In genomic region chr12:16877679-16878078, GRCm38 (mm10) we compare ENCODE assay signal across 17 mouse cellular contexts. TPM values are rescaled to one million over a fixed set of nuclear protein-coding genes. Genes with fewer than 3 reads are reported as not detected.
A peak's percentile ranks its signal among the peaks of the same experiment; 100 is the strongest.
DNase-seq lines count a peak whose midpoint lies in the region; ATAC-seq and TF ChIP-seq lines count a peak whose summit lies in the region.
"Had no signal": no experiment of that assay in that cellular context is flagged by ENCODE, and none has a peak within 500 bp of the region (broad histone marks: within the 10 kb centered on the region; RNA-seq: fewer than 3 reads in every experiment).

No protein-coding gene starts in this region.

- no peaks in the 10 kb centered on the region for H3K36me3 ChIP-seq in heart, embryonic 15.5 days
- H3K36me3 ChIP-seq in lung, embryonic 14.5 days (ENCODE audit: insufficient read depth) = no peaks in the 10 kb centered on the region
- H3K36me3 ChIP-seq: hindbrain, embryonic 15.5 days; neural tube, embryonic 13.5 days had no signal

- H3K4me3 ChIP-seq in heart, embryonic 15.5 days = no peak overlapping the region
- no peak overlapping the region for H3K4me3 ChIP-seq in lung, embryonic 14.5 days (ENCODE audit: low read depth, low read length)
- H3K4me3 ChIP-seq: erythroblast, embryonic 14.5 days; hindbrain, embryonic 15.5 days; megakaryocyte, embryonic 14.5 days; neural tube, embryonic 13.5 days had no signal

- no peak overlapping the region for H3K9ac ChIP-seq in heart, embryonic 15.5 days
- H3K9ac ChIP-seq in lung, embryonic 14.5 days = no peak overlapping the region
- H3K9ac ChIP-seq: hindbrain, embryonic 15.5 days; neural tube, embryonic 13.5 days had no signal

- peak overlapping the region; percentile 43 for H3K27ac ChIP-seq in heart, embryonic 15.5 days
- peak overlapping the region; percentile 80; the same call in 1 of the 2 replicates for H3K27ac ChIP-seq in lung, embryonic 14.5 days (ENCODE audit: low read depth)
- H3K27ac ChIP-seq: neural tube, embryonic 13.5 days had no signal

- peaks cover 43% of the 10 kb centered on the region for H3K4me1 ChIP-seq in heart, embryonic 15.5 days (replicated peaks)
- H3K4me1 ChIP-seq in lung, embryonic 14.5 days (ENCODE audit: insufficient read depth) = peaks cover 41% of the 10 kb centered on the region

- no peaks in the 10 kb centered on the region for H3K9me3 ChIP-seq in heart, embryonic 15.5 days (replicated peaks)
- H3K9me3 ChIP-seq in lung, embryonic 14.5 days (ENCODE audit: low read depth, low read length) = no peaks in the 10 kb centered on the region
- H3K9me3 ChIP-seq: hindbrain, embryonic 15.5 days; megakaryocyte, embryonic 14.5 days; neural tube, embryonic 13.5 days had no signal

- WGBS in heart, embryonic 15.5 days = 14% methylated on average over 1 of the region's 1 CpGs
- WGBS in lung, embryonic 14.5 days = 18% methylated on average over 1 of the region's 1 CpGs

- DNase-seq in heart, adult 9 months (ENCODE audit: low spot score in 2 of 2) = no peak
- DNase-seq in lung, embryonic 14.5 days = no peak
- DNase-seq in lung, adult 18-20 months = no peak
- DNase-seq in brain, adult 2 months (ENCODE audit: low read depth, low spot score) = peak; percentile 71
- no peak for DNase-seq in gastrocnemius, adult 18-20 months (ENCODE audit: low spot score)
- DNase-seq: cerebellum, adult 9-10 months; gastrocnemius, postnatal 25 days; layer of hippocampus, adult 9-11 months; right cerebral cortex, postnatal 25 days; thymus, adult 18-20 months had no signal

- no peaks in the 10 kb centered on the region for H3K27me3 ChIP-seq in heart, embryonic 15.5 days
- no peaks in the 10 kb centered on the region for H3K27me3 ChIP-seq in lung, embryonic 14.5 days (ENCODE audit: insufficient read depth, low read length)
- H3K27me3 ChIP-seq: hindbrain, embryonic 15.5 days; neural tube, embryonic 13.5 days had no signal

- ATAC-seq in heart, embryonic 15.5 days (replicated peaks; ENCODE audit: insufficient number of reproducible peaks, insufficient read depth, low FRiP score, low read depth) = no peak
- no peak for ATAC-seq in lung, embryonic 14.5 days (ENCODE audit: insufficient read depth)
- ATAC-seq in megakaryocyte, adult 5-6 weeks (ENCODE audit: poor library complexity, severe bottlenecking) = peak; percentile 26; the same call in 1 of the 2 replicates

- no peak overlapping the region for H3K4me2 ChIP-seq in heart, embryonic 15.5 days
- no peak overlapping the region for H3K4me2 ChIP-seq in lung, embryonic 14.5 days
- H3K4me2 ChIP-seq: hindbrain, embryonic 15.5 days; liver, embryonic 11.5 days; neural tube, embryonic 13.5 days had no signal

- no peak for TF ChIP-seq CTCF in lung, embryonic 14.5 days (IDR thresholded peaks at IDR 0.05; ENCODE audit: low read depth)

RNA-seq across cellular contexts. Expression of gene Rock2, which starts 17.0 kb away (rescaled TPM):
- 21.0 and 22.4 TPM in 2 replicates for polyA plus RNA-seq in heart, embryonic 15.5 days (2015; fragmentation: Nextera tagmentation; extraction: Ambion mirVana)
- 22.6 and 23.2 TPM in 2 replicates for polyA plus RNA-seq in lung, embryonic 14.5 days (2014; fragmentation: Nextera tagmentation; extraction: Ambion mirVana)
- total RNA-seq in megakaryocyte, adult 5-6 weeks (2015) = 53.0 and 63.4 TPM in 2 replicates
- 65.0 and 75.9 TPM in 2 replicates for total RNA-seq in megakaryocyte, adult 5-6 weeks (2017)
- 10 to 100 TPM; 71.6 to 89.3 TPM for total RNA-seq in gastrocnemius, adult 18-20 months (2021)
